Mouse (Mus musculus) CD4-positive, CD25-positive, alpha-beta regulatory T cell, adult 4 months (primary cell): ENCODE data around the gene Selenov. TPM values are rescaled to one million over a fixed set of nuclear protein-coding genes. Genes with fewer than 3 reads are reported as not detected.

Experiments
- ATAC-seq: one replicate; pipeline ENCODE4 v1.8.0; 2017
- polyA plus RNA-seq, 2 experiments: library from polyadenylated mRNA; unstranded; fragments of 100-300 nt; shearing (Covaris generic); gene quantifications; one replicate each; pipeline ENCODE4 v1.2.1; 2017

Selenov gene
- not detected for polyA plus RNA-seq

DNA sequence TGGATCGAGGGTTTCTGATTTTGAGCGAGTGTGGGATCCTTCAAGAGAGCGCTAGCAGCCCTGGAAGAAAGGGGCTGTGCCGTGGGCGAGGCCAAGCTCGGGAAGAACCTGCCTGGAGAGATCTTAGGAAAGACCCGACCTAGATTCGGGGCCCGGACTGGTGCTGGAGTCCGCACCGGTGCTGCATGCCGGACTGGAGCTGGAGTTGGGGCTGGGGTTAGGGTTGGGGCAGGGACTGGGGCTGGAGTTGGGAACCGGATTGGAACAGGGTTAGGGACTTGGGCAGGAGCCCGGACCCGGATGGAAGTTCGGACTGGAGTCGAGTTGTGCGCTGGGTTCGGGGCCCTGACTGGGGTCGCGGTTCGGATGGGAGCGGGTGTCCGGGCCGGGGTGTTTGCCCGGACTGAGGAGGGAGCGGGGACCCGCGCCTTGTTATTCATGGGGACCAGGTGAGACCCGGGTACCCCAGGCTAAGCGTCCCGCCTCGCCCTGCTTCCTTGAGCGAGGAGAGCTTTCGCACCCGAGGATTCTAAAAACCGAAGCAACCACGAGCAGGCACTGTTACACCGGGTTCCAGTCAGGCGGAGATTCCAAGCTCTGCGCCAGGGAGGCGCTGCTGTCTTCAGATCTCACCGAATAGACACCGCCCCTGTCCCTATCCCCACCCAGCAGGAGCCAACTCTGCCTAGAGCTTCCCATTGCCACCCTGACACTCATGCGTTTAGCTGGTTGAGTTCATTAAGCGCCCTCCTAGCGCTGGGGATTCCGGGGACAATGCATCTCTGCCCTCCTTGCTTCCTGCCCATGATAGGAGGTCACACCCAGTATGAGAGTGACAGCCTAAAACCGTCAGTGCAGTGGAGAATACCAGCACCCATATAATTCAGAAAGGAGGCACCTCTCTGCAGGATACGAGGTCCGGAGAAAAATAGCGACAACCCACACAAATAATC is at the start of gene Selenov:
Gene Selenov, minus strand, starts transcription at position 549 of the 953 bp plus-strand sequence.
- no peak for ATAC-seq

DNA sequence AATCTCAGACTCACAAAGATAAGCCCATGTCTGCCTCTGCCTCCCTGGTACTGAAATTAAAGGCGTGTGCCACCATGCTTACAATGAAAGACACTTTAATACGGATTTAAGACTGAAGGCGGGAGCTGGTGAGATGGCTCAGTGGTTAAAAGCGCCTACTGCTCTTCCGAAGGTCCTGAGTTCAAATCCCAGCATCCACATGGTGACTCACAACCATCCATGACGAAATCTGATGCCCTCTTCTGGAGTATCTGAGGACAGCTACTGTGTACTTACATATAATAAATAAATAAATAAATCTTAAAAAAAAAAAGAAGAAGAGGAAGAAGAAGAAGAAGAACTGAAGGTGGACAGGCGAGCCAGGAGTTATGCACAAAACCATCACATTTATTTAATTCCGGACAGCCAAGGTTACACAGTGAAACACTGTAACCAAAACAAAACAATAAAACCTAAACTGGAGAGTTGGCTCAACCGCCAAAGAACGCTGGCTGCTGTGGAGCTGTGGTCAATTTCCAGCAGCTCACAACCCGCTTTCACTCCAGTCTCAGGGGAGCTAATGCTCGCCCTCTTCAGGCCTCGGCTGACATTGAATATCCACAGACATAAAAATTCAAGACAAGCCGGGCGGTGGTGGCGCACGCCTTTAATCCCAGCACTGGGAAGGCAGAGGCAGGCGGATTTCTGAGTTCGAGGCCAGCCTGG is 48.4 kb upstream of the Selenov start:
- ATAC-seq: peak; percentile 27

GRCm38 (mm10) chr7:28338108-28338998 is 47.4 kb upstream of the Selenov start, which contains the start of gene Supt5:
Supt5 (minus strand) TSS chr7:28338746.
- ATAC-seq: peak; percentile 99

DNA sequence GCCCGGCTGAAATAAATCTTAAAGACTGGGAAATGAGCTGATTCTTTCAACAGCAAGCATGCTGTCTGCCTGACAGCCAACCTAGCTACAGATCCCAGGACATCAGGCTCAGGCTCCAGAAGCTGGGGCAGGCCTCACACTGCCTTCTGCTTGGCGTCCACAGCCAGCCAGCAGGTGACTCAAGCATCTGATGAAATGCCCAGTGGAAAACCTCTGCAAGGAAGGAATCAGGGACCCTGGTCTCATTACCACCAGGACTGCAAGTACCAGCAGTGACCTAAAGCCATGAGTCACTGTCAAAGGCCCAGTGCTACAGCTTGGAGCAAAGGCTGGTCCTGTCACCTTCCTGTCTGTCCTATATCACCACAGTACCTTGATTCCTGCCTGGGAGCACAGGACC is 44.5 kb upstream of the Selenov start:
- no peak for ATAC-seq

DNA sequence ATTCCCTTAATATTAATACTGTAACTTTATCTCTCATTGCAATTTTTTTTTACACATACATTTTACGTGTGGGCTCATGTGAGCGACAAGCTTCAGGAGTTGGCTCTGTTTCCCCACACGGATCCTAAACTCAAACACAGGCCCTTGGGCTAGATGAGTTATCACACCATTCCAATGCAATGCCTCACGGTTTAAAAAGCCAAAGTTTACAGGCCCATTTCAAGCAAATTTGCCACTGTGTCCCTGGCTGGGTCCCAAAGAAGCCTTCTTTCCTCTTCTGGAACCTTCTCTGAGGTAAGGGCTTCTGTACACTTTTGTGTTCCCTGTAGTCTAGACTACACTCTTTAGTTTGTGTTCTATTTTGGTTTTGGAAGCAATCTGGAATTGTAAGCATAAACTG is 43.5 kb upstream of the Selenov start:
- no peak for ATAC-seq

DNA sequence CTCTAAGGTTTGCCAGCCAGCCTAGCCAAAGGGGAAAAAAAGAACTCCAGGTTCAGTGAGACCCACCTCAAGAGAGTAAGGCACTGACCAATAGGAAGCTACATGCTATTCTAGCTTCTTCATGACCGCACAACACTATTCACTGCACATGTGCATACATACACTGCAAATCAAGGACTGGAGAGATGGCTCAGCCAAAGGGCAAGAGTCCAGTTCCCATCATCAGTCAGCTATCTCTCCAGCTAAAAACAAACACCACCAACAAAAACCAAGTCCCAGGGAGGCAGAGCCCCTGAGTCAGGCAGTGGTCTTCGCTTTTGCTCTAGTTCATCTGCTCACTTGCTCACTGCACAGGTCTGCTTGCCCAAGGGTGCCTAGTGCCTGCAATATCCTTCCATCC is 37.3 kb upstream of the Selenov start:
- no peak for ATAC-seq

DNA sequence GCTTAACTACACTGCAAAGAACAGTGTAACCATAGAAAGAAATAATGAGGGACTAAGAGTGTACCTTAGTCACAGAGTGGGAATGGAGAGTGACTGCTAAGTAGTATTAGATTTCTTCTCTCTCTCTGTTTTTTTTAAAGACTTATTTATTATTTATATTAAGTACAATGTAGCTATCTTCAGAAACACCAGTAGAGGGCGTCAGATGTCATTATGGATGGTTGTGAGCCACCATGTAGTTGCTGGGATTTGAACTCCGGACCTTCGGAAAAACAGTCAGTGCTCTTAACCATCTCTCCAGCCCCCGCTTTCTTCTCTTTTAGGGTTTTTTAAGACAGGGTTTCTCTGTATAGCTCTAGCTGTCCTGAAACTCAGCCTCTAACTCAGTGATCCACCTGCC is 35.5 kb upstream of the Selenov start:
- ATAC-seq: no peak

- no peak for ATAC-seq
Observed at GRCm38 (mm10) chr7:28325293-28325692, 34.3 kb upstream of the Selenov start.

DNA sequence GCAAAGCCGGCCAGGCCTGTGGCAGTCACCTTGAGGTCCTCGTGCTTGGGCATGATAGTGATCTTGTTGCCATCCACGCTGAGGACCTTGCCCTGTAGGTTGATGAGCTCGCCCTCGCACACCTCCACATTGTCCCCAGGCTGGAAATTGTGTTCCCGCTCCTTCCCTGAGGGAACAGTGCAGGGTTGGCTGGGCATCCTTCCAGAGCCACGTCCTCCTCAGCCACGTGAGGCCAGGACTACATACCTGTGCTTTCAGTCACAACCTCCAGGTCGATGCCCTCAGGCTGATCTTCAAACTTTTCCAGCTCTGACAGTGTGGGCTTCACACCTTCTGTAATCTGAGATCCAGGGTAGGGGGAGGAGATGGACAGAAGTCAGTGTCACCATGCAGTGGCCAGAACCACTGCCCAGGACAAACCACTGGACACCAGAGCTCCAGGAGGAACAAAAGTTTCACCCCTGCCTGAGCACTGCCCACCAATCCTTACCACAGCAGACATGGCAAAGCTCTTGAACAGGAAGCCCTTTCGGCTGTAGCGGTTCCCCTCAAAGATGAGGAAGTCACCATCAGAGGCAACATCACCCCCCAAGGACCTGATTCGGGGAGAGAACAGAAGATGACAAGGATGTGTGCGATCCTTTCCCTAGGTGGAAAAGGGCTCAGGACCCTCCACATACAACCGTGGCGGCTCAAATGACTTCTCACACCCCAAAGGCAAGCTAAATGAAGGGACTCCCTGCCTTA is 31.2 kb upstream of the Selenov start:
- no peak for ATAC-seq

- ATAC-seq: no peak
Observed at GRCm38 (mm10) chr7:28318714-28319113, 27.7 kb upstream of the Selenov start.

- no peak for ATAC-seq
Observed at GRCm38 (mm10) chr7:28318036-28318435, 27.1 kb upstream of the Selenov start.

GRCm38 (mm10) chr7:28311926-28312543 is 21.0 kb upstream of the Selenov start, which contains the start of gene Timm50:
Timm50 (minus strand) TSS chr7:28312072.
- ATAC-seq: peak; percentile 99

DNA sequence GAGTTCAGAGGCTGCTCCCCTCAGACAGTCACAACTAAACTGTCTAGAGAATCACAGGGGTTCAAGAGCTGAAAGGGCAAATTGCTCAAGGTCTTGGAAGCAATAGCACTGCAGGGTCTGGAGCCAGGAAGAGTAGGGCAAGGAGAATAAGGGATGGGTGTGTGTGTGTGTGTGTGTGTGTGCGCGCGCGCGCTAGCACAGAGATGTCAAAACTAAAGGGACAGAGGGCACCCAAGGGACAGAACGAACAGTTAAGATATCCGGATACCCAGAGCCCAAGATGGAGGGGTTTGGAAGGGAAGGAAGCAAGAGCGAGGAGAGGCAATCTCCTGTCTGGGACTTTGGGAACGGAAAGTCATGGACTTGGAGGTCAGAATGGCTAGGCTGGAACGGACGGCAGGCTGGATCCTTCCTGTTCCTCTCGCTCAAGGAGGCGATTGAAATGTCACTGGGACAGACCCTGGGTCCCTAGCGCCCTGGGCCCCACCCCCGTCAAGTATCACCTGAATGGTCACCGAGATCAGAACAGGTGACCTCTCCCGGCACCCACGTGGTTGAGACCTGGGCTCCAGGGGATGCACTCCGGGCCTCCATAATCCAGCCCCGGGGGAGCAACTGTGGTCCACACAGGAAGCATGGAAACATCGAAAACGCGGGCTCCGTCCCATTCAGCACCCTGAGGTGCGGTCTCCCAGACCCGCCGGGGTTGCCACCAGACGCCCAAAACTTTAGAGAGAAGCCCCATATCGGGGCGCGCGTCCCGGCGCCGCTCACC is 20.4 kb upstream of the Selenov start:
- peak; percentile 26 for ATAC-seq

- ATAC-seq: no peak
Observed at GRCm38 (mm10) chr7:28309737-28310136, 18.8 kb upstream of the Selenov start.

- ATAC-seq: no peak
Observed at GRCm38 (mm10) chr7:28306216-28306615, 15.2 kb upstream of the Selenov start.

GRCm38 (mm10) chr7:28305641-28306040 is 14.7 kb upstream of the Selenov start:
- no peak for ATAC-seq

- ATAC-seq: no peak
Observed at GRCm38 (mm10) chr7:28301616-28302433, 10.8 kb upstream of the Selenov start, which contains the start of gene Dll3. Dll3 (minus strand) TSS chr7:28302238.

GRCm38 (mm10) chr7:28298837-28299625 is 8.0 kb upstream of the Selenov start:
- no peak for ATAC-seq

DNA sequence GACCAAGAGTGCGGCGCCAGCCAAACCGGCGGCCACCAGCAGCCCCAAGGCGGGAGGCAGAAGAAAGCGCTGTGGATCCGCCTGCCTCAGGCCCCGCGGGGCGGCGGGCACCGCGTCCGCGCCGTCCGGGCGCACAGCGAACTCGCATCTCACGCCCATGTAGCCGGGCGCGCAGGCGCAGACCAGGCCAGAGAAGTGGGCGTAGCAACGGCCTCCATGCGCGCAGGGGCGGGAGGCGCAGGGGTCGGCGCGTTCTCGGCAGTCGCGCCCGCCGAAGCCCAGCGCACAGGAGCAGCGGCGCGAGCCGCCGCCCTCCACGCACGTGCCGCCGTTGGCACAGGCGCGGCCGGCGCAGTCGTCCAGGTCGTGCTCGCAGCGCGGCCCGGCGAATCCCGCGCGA is 3.5 kb upstream of the Selenov start:
- no peak for ATAC-seq
